Mouse (Mus musculus) natural killer cell, adult 2 months (primary cell): Measurements from ENCODE around the gene F11.

Experiments used
- DNase-seq, 2 experiments: peaks; one replicate each; pipeline ENCODE4 v3.0.0; 2022; ENCODE audit warnings: low spot score in 2 of 2

The F11 gene

DNA sequence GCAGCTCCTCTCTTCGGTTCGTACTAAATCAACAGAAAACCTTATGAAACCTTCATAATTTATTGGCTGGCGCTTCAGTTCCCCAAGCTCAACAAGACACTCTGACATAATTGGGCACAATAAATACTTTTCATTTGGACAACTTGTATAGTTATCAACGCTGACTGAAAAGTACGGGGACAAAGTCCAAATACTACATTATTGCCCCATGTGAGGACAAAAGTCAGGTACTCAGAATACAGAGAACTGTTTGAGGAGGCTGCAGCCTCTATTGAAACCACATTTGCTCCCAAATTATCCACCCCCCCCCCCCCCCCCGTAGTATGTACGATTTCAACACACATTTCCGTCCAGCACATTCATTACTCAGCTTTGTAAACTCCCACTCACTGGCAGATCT is 22.5 kb downstream of the F11 start:
- DNase-seq = no peak

DNA sequence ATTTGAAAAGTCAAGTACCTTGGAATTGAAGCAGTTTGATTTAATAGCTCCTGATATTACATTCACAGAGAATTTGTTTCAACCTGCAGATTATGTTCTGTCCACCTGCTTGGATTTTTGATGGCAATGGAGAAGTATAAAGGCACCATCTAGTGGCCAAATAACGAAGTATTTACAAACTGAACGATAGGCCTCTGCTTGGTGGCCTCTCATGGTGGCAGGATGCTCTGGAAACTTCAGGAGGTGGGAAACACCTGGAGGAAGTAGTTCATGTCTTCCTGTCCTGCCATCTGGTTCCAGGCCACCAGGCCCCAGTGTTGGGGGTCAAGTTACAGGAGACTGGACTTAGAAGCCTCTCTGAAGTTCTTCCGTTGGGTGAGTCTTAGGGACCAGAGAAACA is 23.5 kb downstream of the F11 start:
- DNase-seq = no peak

DNA sequence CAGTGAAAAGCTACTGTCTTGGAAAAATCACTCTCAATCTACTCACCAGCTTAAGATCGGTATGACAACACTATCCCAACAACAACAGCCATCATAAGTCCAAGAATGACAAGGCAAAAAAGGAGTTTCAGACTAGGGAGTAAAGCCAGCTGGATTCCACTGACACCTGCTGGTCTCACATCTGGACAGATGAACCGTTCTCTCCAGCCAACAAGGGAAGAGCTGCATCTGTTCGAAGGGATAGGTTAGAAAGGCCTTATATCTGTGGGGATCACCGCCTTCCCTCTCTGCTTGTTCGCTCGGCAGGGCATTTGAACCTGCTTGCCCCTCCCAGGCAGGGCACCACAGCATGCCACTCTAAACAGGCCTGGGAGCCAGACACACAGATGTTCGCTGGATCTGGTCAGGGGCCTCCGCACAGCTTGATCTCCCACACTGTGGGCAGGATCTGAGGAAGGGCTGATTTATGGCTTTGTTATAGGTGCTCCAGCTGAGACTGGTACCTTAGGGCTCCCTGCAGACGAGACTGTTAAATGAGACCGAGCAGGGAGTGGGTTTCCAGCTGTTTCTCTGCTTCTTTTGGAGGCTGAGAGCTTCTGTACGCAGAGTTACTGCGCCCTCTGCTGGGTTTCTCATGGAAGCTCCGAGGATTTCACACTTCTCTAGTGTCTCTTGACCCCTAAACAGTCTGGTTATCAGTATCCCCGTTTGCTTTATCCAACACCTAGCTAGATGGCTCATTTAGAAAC is 25.5 kb downstream of the F11 start:
- DNase-seq = no peak

DNA sequence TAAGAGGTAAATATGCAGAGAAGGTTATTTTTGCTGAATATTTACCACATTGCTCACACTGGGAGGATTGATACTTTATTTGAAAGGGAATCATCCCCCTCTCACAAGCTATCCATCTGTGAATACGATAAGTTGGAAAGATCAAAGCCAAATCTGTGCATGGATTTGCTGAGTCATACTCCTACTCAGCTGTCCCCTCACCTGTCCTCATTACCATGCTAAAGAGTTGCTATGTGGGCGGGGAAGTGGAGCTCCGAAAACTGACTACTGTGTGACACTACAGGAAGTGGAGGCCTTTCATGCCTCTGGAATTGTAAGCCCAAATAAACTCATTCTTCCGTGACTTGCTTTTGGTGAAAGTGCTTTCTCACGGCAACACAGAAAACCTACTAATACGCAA is 26.6 kb downstream of the F11 start:
- no peak for DNase-seq

DNA sequence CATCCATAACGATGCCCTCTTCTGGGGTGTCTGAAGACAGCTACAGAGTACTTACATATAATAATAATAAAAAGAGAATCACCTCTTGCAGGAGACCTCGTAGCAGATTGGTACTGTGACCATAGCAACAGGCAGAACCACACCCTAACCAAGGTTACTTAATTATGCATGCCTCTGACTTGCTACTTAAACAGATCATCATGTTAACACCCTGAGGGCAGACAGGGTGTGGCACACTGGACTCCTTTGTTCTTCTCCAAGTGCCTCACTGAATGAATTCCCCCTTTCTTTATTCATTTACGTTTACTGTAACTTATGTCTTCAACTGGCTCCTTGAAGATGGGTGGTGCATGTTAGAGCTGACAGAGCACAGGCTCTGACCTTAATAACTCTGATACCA is 28.6 kb downstream of the F11 start:
- no peak for DNase-seq

DNA sequence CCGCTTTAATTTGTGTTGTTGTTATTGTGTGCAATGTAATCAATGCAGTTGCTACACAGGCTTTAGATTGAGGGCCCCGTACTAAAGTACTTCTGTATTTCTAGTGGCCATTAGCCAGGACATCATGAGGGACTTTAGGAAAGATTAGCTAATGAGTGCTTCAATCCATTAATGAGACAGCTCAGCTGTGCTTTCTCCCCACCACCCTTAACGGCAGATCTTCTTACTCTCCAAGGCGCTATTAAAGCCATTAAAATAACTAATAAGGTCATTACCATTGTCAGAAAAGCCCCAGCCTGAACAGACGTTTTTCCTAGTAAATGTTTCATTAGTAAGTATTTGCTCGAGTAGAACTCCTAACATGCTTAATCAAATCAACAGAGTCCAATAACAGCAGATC is 59.4 kb downstream of the F11 start:
- no peak for DNase-seq

DNA sequence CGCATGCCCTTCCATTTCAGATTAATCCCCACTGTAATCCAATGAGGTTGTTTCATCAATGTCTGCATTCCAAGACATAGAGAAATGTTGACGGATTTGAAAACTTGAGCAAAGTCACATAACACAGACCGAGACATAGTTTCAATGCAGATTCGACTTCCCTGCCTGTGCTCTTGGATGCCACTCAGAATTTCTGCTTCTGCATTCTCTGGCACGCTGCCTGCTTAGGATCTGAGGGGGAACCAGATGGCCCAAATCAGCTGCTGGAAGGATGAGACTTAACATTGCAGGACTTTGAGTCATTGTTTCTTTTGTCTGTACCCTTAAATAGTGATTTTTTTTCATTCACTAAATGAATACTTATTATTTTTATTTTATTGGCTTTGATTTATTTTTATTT is 60.2 kb downstream of the F11 start:
- no peak for DNase-seq

DNA sequence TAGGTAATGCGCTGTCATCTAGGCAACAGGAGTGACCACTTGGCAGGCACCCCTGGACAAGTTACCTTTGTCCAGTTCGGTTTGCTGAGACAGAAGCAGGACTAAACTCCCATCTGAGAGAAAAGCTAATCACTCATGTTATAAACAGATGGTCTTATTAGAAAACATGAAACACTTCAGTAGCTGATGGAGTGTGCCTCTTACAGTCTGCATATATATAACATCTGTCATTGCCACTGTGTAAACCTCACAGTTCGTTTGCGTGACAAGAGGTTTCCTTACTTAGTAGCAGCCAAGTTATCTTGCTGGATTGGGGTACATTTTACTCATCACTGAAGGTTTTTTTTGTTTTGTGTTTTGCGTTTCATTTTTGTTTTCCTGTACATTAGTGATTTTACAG is 64.5 kb downstream of the F11 start:
- no peak for DNase-seq

DNA sequence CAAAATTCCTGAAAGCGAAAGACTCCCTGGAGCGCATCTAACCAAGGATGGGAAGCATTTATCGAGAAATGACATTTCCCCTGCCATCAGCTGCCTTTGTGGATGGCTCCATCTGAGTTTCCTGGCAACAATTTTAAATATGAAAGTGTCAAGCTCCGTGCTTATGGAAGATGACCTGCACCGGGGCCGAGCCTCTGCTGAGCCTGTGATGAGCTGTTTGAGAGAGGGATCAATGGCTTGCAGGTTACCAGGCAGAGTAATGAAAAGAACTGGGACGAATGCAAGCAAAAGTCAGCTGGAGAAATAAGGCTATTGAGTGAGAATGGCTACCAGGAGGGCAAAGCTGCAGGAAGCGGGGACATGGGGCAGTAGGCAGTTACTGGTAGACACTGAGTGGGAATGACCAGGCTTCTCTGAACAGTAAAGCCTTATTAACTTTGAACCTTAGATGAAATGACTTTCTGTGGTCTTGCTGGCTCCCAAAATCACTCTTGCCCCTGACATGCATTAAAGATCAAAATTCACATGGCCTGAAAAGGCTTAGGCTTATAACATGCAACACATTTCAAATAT is 65.8 kb downstream of the F11 start:
- no peak for DNase-seq
